Mouse (Mus musculus): ENCODE results near the gene Tceal8. TPM values are rescaled to one million over a fixed set of nuclear protein-coding genes. Genes with fewer than 3 reads are reported as not detected.
"Not testable (repeated sequence)": the region's sequence is repeated elsewhere in the genome, so short reads cannot be mapped to it uniquely, and the experiment has no call there.

Tceal8 gene
- polyA plus RNA-seq, 1 experiment: 47.7 TPM

DNA sequence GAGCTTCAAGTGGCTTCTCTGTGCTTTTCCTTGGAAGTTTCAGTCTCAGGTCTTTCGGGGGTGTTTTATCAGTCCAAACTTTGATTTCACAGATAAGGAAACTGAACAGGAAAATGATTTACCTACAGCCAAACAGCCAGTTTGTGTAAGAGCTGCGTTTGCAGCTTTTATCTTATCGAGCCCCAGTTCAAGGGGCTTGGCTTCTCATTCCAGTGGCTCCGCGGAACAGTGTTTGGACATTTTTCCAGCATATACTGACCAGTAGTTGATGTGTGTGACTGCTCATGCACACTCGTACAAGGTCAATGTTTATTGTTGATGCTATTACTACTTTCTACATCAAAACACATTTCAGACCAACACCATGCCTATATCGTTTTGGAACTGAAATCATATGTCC, 27.9 kb downstream of the Tceal8 start:
- Histone ChIP-seq H3K4me2 (ENCODE audit: low read depth) (no peak overlapping the region), H3K79me2 (ENCODE audit: control insufficient read depth, insufficient read depth) (no peaks in the 10 kb centered on the region), H3K4me3 (no peak overlapping the region), H3K36me3 (ENCODE audit: control insufficient read depth, insufficient read depth) (no peaks in the 10 kb centered on the region), H3ac (ENCODE audit: control insufficient read depth, insufficient read length) (no peak overlapping the region), H3K27me3 (ENCODE audit: control insufficient read depth, insufficient read depth, insufficient read length) (peaks cover 6% of the 10 kb centered on the region)
- no peak for TF ChIP-seq POLR2A (IDR thresholded peaks at IDR 0.05; ENCODE audit: insufficient read length, low read depth)
- TF ChIP-seq TCF12 (IDR thresholded peaks at IDR 0.05; ENCODE audit: insufficient read depth, poor library complexity, severe bottlenecking): no peak
- no peak for TF ChIP-seq MAX (IDR thresholded peaks at IDR 0.05; ENCODE audit: low read depth)
- TF ChIP-seq SRF (IDR thresholded peaks at IDR 0.05; ENCODE audit: control insufficient read depth, insufficient read length, low read depth): no peak
- no peak for TF ChIP-seq MYOG (IDR thresholded peaks at IDR 0.05; ENCODE audit: control insufficient read depth in 1 of 3, insufficient read depth in 1 of 3, insufficient read length in 2 of 3, low read depth in 2 of 3)
- TF ChIP-seq USF1 (IDR thresholded peaks at IDR 0.05; ENCODE audit: low read depth): no peak
- no peak for TF ChIP-seq CEBPB (IDR thresholded peaks at IDR 0.05; ENCODE audit: insufficient read depth, poor library complexity, severe bottlenecking)
- no peak for TF ChIP-seq E2F4 (IDR thresholded peaks at IDR 0.05; ENCODE audit: insufficient read depth)
- TF ChIP-seq TCF3 (IDR thresholded peaks at IDR 0.05; ENCODE audit: insufficient read length, low read depth): no peak
- TF ChIP-seq REST (IDR thresholded peaks at IDR 0.05; ENCODE audit: insufficient read depth, insufficient read length): no peak
- TF ChIP-seq POLR2AphosphoS2 (IDR thresholded peaks at IDR 0.05; ENCODE audit: insufficient read length, low read depth): no peak
- no peak for TF ChIP-seq MYOD1 (IDR thresholded peaks at IDR 0.05; ENCODE audit: control insufficient read depth in 1 of 3, insufficient read length in 2 of 3, low read depth in 2 of 3)

DNA sequence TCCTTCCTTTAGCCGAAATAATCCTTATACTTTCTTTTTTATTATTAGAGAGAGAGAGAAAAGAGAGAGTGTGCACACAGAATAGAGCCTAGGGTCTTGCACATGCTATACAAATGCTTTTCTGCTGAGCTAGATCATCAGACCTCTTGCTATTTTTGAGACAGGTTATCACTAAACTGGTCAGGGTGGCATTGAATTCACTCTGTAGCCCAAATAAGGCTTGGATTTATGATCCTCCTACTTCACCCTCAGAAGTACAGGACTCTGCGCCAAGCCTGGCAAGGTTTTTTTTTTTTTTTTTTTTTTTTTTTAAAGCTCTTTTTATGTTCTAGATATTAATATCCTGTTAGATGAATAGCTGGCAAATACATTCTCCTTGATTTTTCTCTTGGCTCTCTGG, 28.4 kb downstream of the Tceal8 start:
- Histone ChIP-seq H3K4me2 (ENCODE audit: low read depth) (no peak overlapping the region), H3K36me3 (ENCODE audit: control insufficient read depth, insufficient read depth) (no peaks in the 10 kb centered on the region), H3K4me3 (no peak overlapping the region), H3ac (ENCODE audit: control insufficient read depth, insufficient read length) (no peak overlapping the region), H3K79me2 (ENCODE audit: control insufficient read depth, insufficient read depth) (no peaks in the 10 kb centered on the region), H3K27me3 (ENCODE audit: control insufficient read depth, insufficient read depth, insufficient read length) (peaks cover 6% of the 10 kb centered on the region)
- no peak for TF ChIP-seq REST (IDR thresholded peaks at IDR 0.05; ENCODE audit: insufficient read depth, insufficient read length)
- TF ChIP-seq MYOG (IDR thresholded peaks at IDR 0.05; ENCODE audit: control insufficient read depth in 1 of 3, insufficient read depth in 1 of 3, insufficient read length in 2 of 3, low read depth in 2 of 3): no peak
- TF ChIP-seq POLR2AphosphoS2 (IDR thresholded peaks at IDR 0.05; ENCODE audit: insufficient read length, low read depth): no peak
- TF ChIP-seq CEBPB (IDR thresholded peaks at IDR 0.05; ENCODE audit: insufficient read depth, poor library complexity, severe bottlenecking): no peak
- TF ChIP-seq E2F4 (IDR thresholded peaks at IDR 0.05; ENCODE audit: insufficient read depth): no peak
- no peak for TF ChIP-seq MAX (IDR thresholded peaks at IDR 0.05; ENCODE audit: low read depth)
- no peak for TF ChIP-seq MYOD1 (IDR thresholded peaks at IDR 0.05; ENCODE audit: control insufficient read depth in 1 of 3, insufficient read length in 2 of 3, low read depth in 2 of 3)
- TF ChIP-seq POLR2A (IDR thresholded peaks at IDR 0.05; ENCODE audit: insufficient read length, low read depth): no peak

DNA sequence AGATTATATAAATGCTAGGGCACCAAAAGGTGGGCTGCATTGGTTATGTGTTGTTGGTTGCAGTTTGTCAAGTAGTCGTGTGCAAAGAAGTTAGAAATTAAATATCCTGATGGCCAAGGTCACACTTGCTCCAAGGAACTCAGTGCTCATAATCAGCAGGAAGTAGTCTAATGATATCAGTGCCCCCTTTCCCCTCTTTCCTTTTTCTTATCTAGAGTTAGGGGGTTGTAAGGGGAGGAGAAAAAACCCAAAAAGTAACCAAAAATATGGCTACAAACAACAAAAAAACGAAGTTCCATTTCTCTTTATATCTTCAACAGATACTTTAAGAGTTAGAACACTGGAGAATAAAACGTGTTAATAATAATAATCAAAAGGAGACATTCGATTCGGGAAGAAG, 30.8 kb downstream of the Tceal8 start:
- no peak overlapping the region for H3K4me2 ChIP-seq (ENCODE audit: low read depth)
- no peak overlapping the region for H3ac ChIP-seq (ENCODE audit: control insufficient read depth, insufficient read length)
- no peaks in the 10 kb centered on the region for H3K27me3 ChIP-seq (ENCODE audit: control insufficient read depth, insufficient read depth, insufficient read length)
- no peaks in the 10 kb centered on the region for H3K79me2 ChIP-seq (ENCODE audit: control insufficient read depth, insufficient read depth)
- no peak overlapping the region for H3K4me3 ChIP-seq
- TF ChIP-seq POLR2AphosphoS2 (IDR thresholded peaks at IDR 0.05; ENCODE audit: insufficient read length, low read depth): no peak
- TF ChIP-seq REST (IDR thresholded peaks at IDR 0.05; ENCODE audit: insufficient read depth, insufficient read length): no peak
- H3K36me3 ChIP-seq (ENCODE audit: control insufficient read depth, insufficient read depth): no peaks in the 10 kb centered on the region

GRCm38 (mm10) chrX:136139640-136140004, 32.5 kb downstream of the Tceal8 start:
- H3ac ChIP-seq (ENCODE audit: control insufficient read depth, insufficient read length); H3K36me3 ChIP-seq (ENCODE audit: control insufficient read depth, insufficient read depth); H3K79me2 ChIP-seq (ENCODE audit: control insufficient read depth, insufficient read depth); H3K27me3 ChIP-seq (ENCODE audit: control insufficient read depth, insufficient read depth, insufficient read length); H3K4me3 ChIP-seq; H3K4me2 ChIP-seq (ENCODE audit: low read depth): not testable (repeated sequence)

GRCm38 (mm10) chrX:136138827-136139639, 33.1 kb downstream of the Tceal8 start, which contains the start of gene Bex4:
Gene Bex4 (plus strand): TSS chrX:136138996.
- H3K36me3 ChIP-seq (ENCODE audit: control insufficient read depth, insufficient read depth); H3ac ChIP-seq (ENCODE audit: control insufficient read depth, insufficient read length); H3K27me3 ChIP-seq (ENCODE audit: control insufficient read depth, insufficient read depth, insufficient read length); H3K4me2 ChIP-seq (ENCODE audit: low read depth); H3K4me3 ChIP-seq; H3K79me2 ChIP-seq (ENCODE audit: control insufficient read depth, insufficient read depth): not testable (repeated sequence)

GRCm38 (mm10) chrX:136135559-136135958, 36.6 kb downstream of the Tceal8 start:
- H3K36me3 ChIP-seq (ENCODE audit: control insufficient read depth, insufficient read depth): no peaks in the 10 kb centered on the region
- no peak overlapping the region for H3K4me2 ChIP-seq (ENCODE audit: low read depth)
- TF ChIP-seq USF1 (IDR thresholded peaks at IDR 0.05; ENCODE audit: low read depth) (no peak), POLR2AphosphoS2 (IDR thresholded peaks at IDR 0.05; ENCODE audit: insufficient read length, low read depth) (no peak)
- no peaks in the 10 kb centered on the region for H3K79me2 ChIP-seq (ENCODE audit: control insufficient read depth, insufficient read depth)
- no peaks in the 10 kb centered on the region for H3K27me3 ChIP-seq (ENCODE audit: control insufficient read depth, insufficient read depth, insufficient read length)
- H3ac ChIP-seq (ENCODE audit: control insufficient read depth, insufficient read length): no peak overlapping the region
- no peak overlapping the region for H3K4me3 ChIP-seq
